Mouse (Mus musculus): ENCODE data around the gene Spryd7. TPM values are rescaled to one million over a fixed set of nuclear protein-coding genes. Genes with fewer than 3 reads are reported as not detected.

Spryd7 gene
- polyA plus RNA-seq, 1 experiment from 2014 or later, result 18.1 TPM

- H3K27me3 ChIP-seq (ENCODE audit: control insufficient read depth, insufficient read depth, low read length), result no peaks in the 10 kb centered on the region
- H3K4me2 ChIP-seq (ENCODE audit: low read depth, low read length), result no peak overlapping the region
- H3K36me3 ChIP-seq (replicated peaks; ENCODE audit: control insufficient read depth, insufficient read depth, low read depth, low read length), result no peaks in the 10 kb centered on the region
- no peak overlapping the region for H3K27ac ChIP-seq (replicated peaks; ENCODE audit: low read depth, low read length)
- no peaks in the 10 kb centered on the region for H3K4me1 ChIP-seq (ENCODE audit: control insufficient read depth, insufficient read depth, low read length)
- H3K4me3 ChIP-seq (ENCODE audit: low read depth, low read length), result no peak overlapping the region
- no peak for DNase-seq (ENCODE audit: low spot score)
- no peak for ATAC-seq (replicated peaks; ENCODE audit: insufficient number of reproducible peaks, low FRiP score, low TSS enrichment, low read depth)
- H3K9me3 ChIP-seq (replicated peaks; ENCODE audit: control insufficient read depth, low read length), result no peaks in the 10 kb centered on the region
- WGBS, result 88% methylated on average over 2 of the region's 2 CpGs
- no peak overlapping the region for H3K9ac ChIP-seq (replicated peaks; ENCODE audit: low read length)
Measured at GRCm38 (mm10) chr14:61530396-61530795, 26.3 kb downstream of the Spryd7 start.

- Histone ChIP-seq H3K27me3 (ENCODE audit: control insufficient read depth, insufficient read depth, low read length) (no peaks in the 10 kb centered on the region), H3K9ac (replicated peaks; ENCODE audit: low read length) (no peak overlapping the region), H3K4me1 (ENCODE audit: control insufficient read depth, insufficient read depth, low read length) (no peaks in the 10 kb centered on the region), H3K27ac (replicated peaks; ENCODE audit: low read depth, low read length) (no peak overlapping the region), H3K4me2 (ENCODE audit: low read depth, low read length) (no peak overlapping the region), H3K4me3 (ENCODE audit: low read depth, low read length) (no peak overlapping the region), H3K9me3 (replicated peaks; ENCODE audit: control insufficient read depth, low read length) (no peaks in the 10 kb centered on the region), H3K36me3 (replicated peaks; ENCODE audit: control insufficient read depth, insufficient read depth, low read depth, low read length) (no peaks in the 10 kb centered on the region)
- no peak for DNase-seq (ENCODE audit: low spot score)
- no peak for ATAC-seq (replicated peaks; ENCODE audit: insufficient number of reproducible peaks, low FRiP score, low TSS enrichment, low read depth)
- WGBS, result 87% methylated on average over 7 of the region's 7 CpGs
Measured at GRCm38 (mm10) chr14:61529533-61529932, 27.2 kb downstream of the Spryd7 start.

GRCm38 (mm10) chr14:61526006-61526405 lies 30.7 kb downstream of the Spryd7 start:
- no peak for ATAC-seq (replicated peaks; ENCODE audit: insufficient number of reproducible peaks, low FRiP score, low TSS enrichment, low read depth)
- WGBS, result 100% methylated on average over 2 of the region's 2 CpGs

GRCm38 (mm10) chr14:61523821-61524220 lies 32.9 kb downstream of the Spryd7 start:
- DNase-seq (ENCODE audit: low spot score) (no peak), ATAC-seq (replicated peaks; ENCODE audit: insufficient number of reproducible peaks, low FRiP score, low TSS enrichment, low read depth) (no peak)
- no peak overlapping the region for H3K9ac ChIP-seq (replicated peaks; ENCODE audit: low read length)
- no peaks in the 10 kb centered on the region for H3K27me3 ChIP-seq (ENCODE audit: control insufficient read depth, insufficient read depth, low read length)
- H3K27ac ChIP-seq (replicated peaks; ENCODE audit: low read depth, low read length), result no peak overlapping the region
- no peak overlapping the region for H3K4me2 ChIP-seq (ENCODE audit: low read depth, low read length)
- no peaks in the 10 kb centered on the region for H3K9me3 ChIP-seq (replicated peaks; ENCODE audit: control insufficient read depth, low read length)
- H3K4me1 ChIP-seq (ENCODE audit: control insufficient read depth, insufficient read depth, low read length), result no peaks in the 10 kb centered on the region
- WGBS, result 85% methylated on average over 2 of the region's 2 CpGs
- H3K4me3 ChIP-seq (ENCODE audit: low read depth, low read length), result no peak overlapping the region
- H3K36me3 ChIP-seq (replicated peaks; ENCODE audit: control insufficient read depth, insufficient read depth, low read depth, low read length), result no peaks in the 10 kb centered on the region

More at GRCm38 (mm10) chr14:61526006-61526405, 30.7 kb downstream of the Spryd7 start:
- no peak overlapping the region for H3K4me2 ChIP-seq (ENCODE audit: low read depth, low read length)
- no peaks in the 10 kb centered on the region for H3K9me3 ChIP-seq (replicated peaks; ENCODE audit: control insufficient read depth, low read length)
- H3K27ac ChIP-seq (replicated peaks; ENCODE audit: low read depth, low read length), result no peak overlapping the region
- H3K27me3 ChIP-seq (ENCODE audit: control insufficient read depth, insufficient read depth, low read length), result no peaks in the 10 kb centered on the region
- no peak overlapping the region for H3K9ac ChIP-seq (replicated peaks; ENCODE audit: low read length)
- no peak overlapping the region for H3K4me3 ChIP-seq (ENCODE audit: low read depth, low read length)
- H3K36me3 ChIP-seq (replicated peaks; ENCODE audit: control insufficient read depth, insufficient read depth, low read depth, low read length), result no peaks in the 10 kb centered on the region
- no peaks in the 10 kb centered on the region for H3K4me1 ChIP-seq (ENCODE audit: control insufficient read depth, insufficient read depth, low read length)
- no peak for DNase-seq (ENCODE audit: low spot score)

- DNase-seq (ENCODE audit: low spot score) (no peak), ATAC-seq (replicated peaks; ENCODE audit: insufficient number of reproducible peaks, low FRiP score, low TSS enrichment, low read depth) (no peak)
- Histone ChIP-seq H3K9me3 (replicated peaks; ENCODE audit: control insufficient read depth, low read length) (no peaks in the 10 kb centered on the region), H3K4me3 (ENCODE audit: low read depth, low read length) (no peak overlapping the region), H3K27ac (replicated peaks; ENCODE audit: low read depth, low read length) (no peak overlapping the region), H3K9ac (replicated peaks; ENCODE audit: low read length) (no peak overlapping the region), H3K27me3 (ENCODE audit: control insufficient read depth, insufficient read depth, low read length) (no peaks in the 10 kb centered on the region), H3K4me1 (ENCODE audit: control insufficient read depth, insufficient read depth, low read length) (no peaks in the 10 kb centered on the region), H3K4me2 (ENCODE audit: low read depth, low read length) (no peak overlapping the region), H3K36me3 (replicated peaks; ENCODE audit: control insufficient read depth, insufficient read depth, low read depth, low read length) (no peaks in the 10 kb centered on the region)
- 88% methylated on average over 10 of the region's 10 CpGs for whole genome bisulfite sequencing
Measured at GRCm38 (mm10) chr14:61518659-61519480, 37.8 kb downstream of the Spryd7 start.

GRCm38 (mm10) chr14:61516471-61517426 lies 39.9 kb downstream of the Spryd7 start:
- Histone ChIP-seq H3K36me3 (replicated peaks; ENCODE audit: control insufficient read depth, insufficient read depth, low read depth, low read length) (no peaks in the 10 kb centered on the region), H3K4me2 (ENCODE audit: low read depth, low read length) (no peak overlapping the region), H3K4me1 (ENCODE audit: control insufficient read depth, insufficient read depth, low read length) (no peaks in the 10 kb centered on the region), H3K4me3 (ENCODE audit: low read depth, low read length) (no peak overlapping the region), H3K9ac (replicated peaks; ENCODE audit: low read length) (no peak overlapping the region), H3K27ac (replicated peaks; ENCODE audit: low read depth, low read length) (no peak overlapping the region), H3K9me3 (replicated peaks; ENCODE audit: control insufficient read depth, low read length) (no peaks in the 10 kb centered on the region), H3K27me3 (ENCODE audit: control insufficient read depth, insufficient read depth, low read length) (no peaks in the 10 kb centered on the region)
- DNase-seq (ENCODE audit: low spot score) (no peak), ATAC-seq (replicated peaks; ENCODE audit: insufficient number of reproducible peaks, low FRiP score, low TSS enrichment, low read depth) (no peak)
- 83% methylated on average over 9 of the region's 9 CpGs for WGBS

- WGBS, result 69% methylated on average over 2 of the region's 2 CpGs
Measured at GRCm38 (mm10) chr14:61511494-61511893, 45.2 kb downstream of the Spryd7 start.

More at GRCm38 (mm10) chr14:61511494-61511893, 45.2 kb downstream of the Spryd7 start:
- no peak for DNase-seq (ENCODE audit: low spot score)
- no peak for ATAC-seq (replicated peaks; ENCODE audit: insufficient number of reproducible peaks, low FRiP score, low TSS enrichment, low read depth)
- Histone ChIP-seq H3K4me2 (ENCODE audit: low read depth, low read length) (no peak overlapping the region), H3K36me3 (replicated peaks; ENCODE audit: control insufficient read depth, insufficient read depth, low read depth, low read length) (no peaks in the 10 kb centered on the region), H3K4me3 (ENCODE audit: low read depth, low read length) (no peak overlapping the region), H3K9me3 (replicated peaks; ENCODE audit: control insufficient read depth, low read length) (no peaks in the 10 kb centered on the region), H3K9ac (replicated peaks; ENCODE audit: low read length) (no peak overlapping the region), H3K27ac (replicated peaks; ENCODE audit: low read depth, low read length) (no peak overlapping the region), H3K27me3 (ENCODE audit: control insufficient read depth, insufficient read depth, low read length) (no peaks in the 10 kb centered on the region), H3K4me1 (ENCODE audit: control insufficient read depth, insufficient read depth, low read length) (no peaks in the 10 kb centered on the region)

Data from embryonic facial prominence, embryonic 11.5 days (tissue).